Mouse (Mus musculus) testis, adult 2 months (tissue): ENCODE measurements at regions not wholly inside any gene's neighbourhood (a gene's known extent, or its start where the extent isn't known, plus 50 kb on each side); places are given as distances from the start of the nearest gene placed in this dataset.

ENCODE experiments used
- CTCF ChIP-seq: fragments of 200-500 bp; IDR thresholded peaks from 2 replicates; pipeline ENCODE4 v1.5.1; 2012; ENCODE audit warnings: low read depth, mild to moderate bottlenecking, inconsistent platforms, low read length, moderate library complexity; ENCODE audit not compliant: control insufficient read depth, insufficient read depth, insufficient replicate concordance
- POLR2A ChIP-seq: fragments of 200-500 bp; IDR thresholded peaks from 2 replicates; pipeline ENCODE4 v1.6.1; 2012; ENCODE audit warnings: low read depth, mild to moderate bottlenecking, inconsistent platforms, low read length, moderate library complexity; ENCODE audit not compliant: control insufficient read depth

- TF ChIP-seq CTCF = no peak
- no peak for TF ChIP-seq POLR2A
Measured at GRCm38 (mm10) chr2:17860922-17861559, 129.8 kb upstream of the Nebl start.
